Mouse (Mus musculus): ENCODE results near the gene Mrgpre. TPM values are rescaled to one million over a fixed set of nuclear protein-coding genes. Genes with fewer than 3 reads are reported as not detected.

Gene Mrgpre
- polyA plus RNA-seq, 1 experiment from 2014 or later = 0.86 TPM

Small RNA genes lying within 50 kb of the gene (microRNA-seq; reads per million reads assigned to microRNA genes)
- not detected for gene Gm22064

Other genes starting within 250 kb of the Mrgpre start
- gene Nap1l4, start 235.4 kb downstream of the Mrgpre start, polyA plus RNA-seq (2015; fragmentation: Nextera tagmentation; extraction: Ambion mirVana) = 262 and 282 TPM in 2 replicates
- gene Cars, start 184.4 kb downstream of the Mrgpre start, polyA plus RNA-seq (2015; fragmentation: Nextera tagmentation; extraction: Ambion mirVana) = 59.2 and 61.8 TPM in 2 replicates
- gene Tnfrsf26, start 155.8 kb downstream of the Mrgpre start, polyA plus RNA-seq (2015; fragmentation: Nextera tagmentation; extraction: Ambion mirVana) = 0.46 and 0.65 TPM in 2 replicates
- gene Tnfrsf22, start 134.8 kb downstream of the Mrgpre start, polyA plus RNA-seq (2015; fragmentation: Nextera tagmentation; extraction: Ambion mirVana) = 11.6 and 15.0 TPM in 2 replicates
- gene Tnfrsf23, start 98.6 kb downstream of the Mrgpre start, polyA plus RNA-seq (2015; fragmentation: Nextera tagmentation; extraction: Ambion mirVana) = 1.0 and 1.8 TPM in 2 replicates
- 37.9 and 43.6 TPM in 2 replicates for gene Osbpl5, start 27.5 kb downstream of the Mrgpre start, polyA plus RNA-seq (2015; fragmentation: Nextera tagmentation; extraction: Ambion mirVana)
- not detected in 2 replicates for gene Mrgprg, start 17.5 kb downstream of the Mrgpre start, polyA plus RNA-seq (2015; fragmentation: Nextera tagmentation; extraction: Ambion mirVana)
- 5.8 and 7.1 TPM in 2 replicates for gene Nadsyn1, start 38.3 kb upstream of the Mrgpre start, polyA plus RNA-seq (2015; fragmentation: Nextera tagmentation; extraction: Ambion mirVana)
- gene Dhcr7, start 38.6 kb upstream of the Mrgpre start, polyA plus RNA-seq (2015; fragmentation: Nextera tagmentation; extraction: Ambion mirVana) = 39.6 and 41.5 TPM in 2 replicates
- gene Gm498, start 82.3 kb upstream of the Mrgpre start, polyA plus RNA-seq (2015; fragmentation: Nextera tagmentation; extraction: Ambion mirVana) = not detected in 2 replicates
- gene Shank2, start 217.4 kb upstream of the Mrgpre start, polyA plus RNA-seq (2015; fragmentation: Nextera tagmentation; extraction: Ambion mirVana) = 1.5 and 1.7 TPM in 2 replicates

All from embryonic facial prominence, embryonic 13.5 days (tissue).